Mouse (Mus musculus) gonadal fat pad, adult 2 months (tissue): Measurements from ENCODE around the gene Chdh. TPM values are rescaled to one million over a fixed set of nuclear protein-coding genes. Genes with fewer than 3 reads are reported as not detected.

Experiments
- DNase-seq: peaks from one replicate; pipeline ENCODE4 v3.0.0-alpha.2; 2012; ENCODE audit warnings: low read depth
- polyA plus RNA-seq: library from polyadenylated mRNA; depleted of rRNA; stranded (reverse); fragments of >200 nt; gene quantifications from 2 replicates; pipeline ENCODE4 v1.2.3, GENCODE M21; 2012; rRNA removed

The Chdh gene
- polyA plus RNA-seq = 32.5 and 45.5 TPM in 2 replicates

- DNase-seq = no peak
These were observed at the start of gene Chdh, which contains the start of gene Il17rb for GRCm38 (mm10) chr14:30008733-30009575. Gene Chdh, plus strand, starts transcription at chr14:30009023. Gene Il17rb, minus strand, starts transcription at chr14:30008896.

GRCm38 (mm10) chr14:29967611-29968010 lies 41.2 kb upstream of the Chdh start:
- no peak for DNase-seq

GRCm38 (mm10) chr14:29968075-29968821 lies 40.6 kb upstream of the Chdh start, which contains the start of gene Selenok:
Gene Selenok, plus strand, starts transcription at chr14:29968308.
- peak; percentile 94 for DNase-seq

GRCm38 (mm10) chr14:29971446-29971845 lies 37.4 kb upstream of the Chdh start:
- no peak for DNase-seq

- DNase-seq = no peak
These were observed 36.8 kb upstream of the Chdh start for GRCm38 (mm10) chr14:29971993-29972392.

- no peak for DNase-seq
These were observed 31.9 kb upstream of the Chdh start for GRCm38 (mm10) chr14:29976927-29977326.

- DNase-seq = no peak
These were observed 30.3 kb upstream of the Chdh start, which contains the start of gene Actr8 for GRCm38 (mm10) chr14:29978254-29979204. Gene Actr8, plus strand, starts transcription at chr14:29978337.

- no peak for DNase-seq
These were observed 28.2 kb upstream of the Chdh start for GRCm38 (mm10) chr14:29980447-29981205.

- no peak for DNase-seq
These were observed 22.7 kb upstream of the Chdh start for GRCm38 (mm10) chr14:29986096-29986495.

- no peak for DNase-seq
These were observed 21.5 kb upstream of the Chdh start for GRCm38 (mm10) chr14:29987276-29987675.

- no peak for DNase-seq
These were observed 21.1 kb upstream of the Chdh start for GRCm38 (mm10) chr14:29987739-29988138.

- no peak for DNase-seq
These were observed 20.5 kb upstream of the Chdh start for GRCm38 (mm10) chr14:29988337-29988736.

- DNase-seq = no peak
These were observed 13.8 kb upstream of the Chdh start for GRCm38 (mm10) chr14:29994976-29995375.

GRCm38 (mm10) chr14:29996000-29996751 lies 12.6 kb upstream of the Chdh start:
- DNase-seq = peak; percentile 99

GRCm38 (mm10) chr14:29997345-29997744 lies 11.5 kb upstream of the Chdh start:
- no peak for DNase-seq

GRCm38 (mm10) chr14:29998747-29999474 lies 9.9 kb upstream of the Chdh start:
- no peak for DNase-seq

GRCm38 (mm10) chr14:29999475-29999811 lies 9.4 kb upstream of the Chdh start:
- no peak for DNase-seq

- DNase-seq = peak; percentile 90
These were observed 1.2 kb downstream of the Chdh start for GRCm38 (mm10) chr14:30009864-30010560.
